Comparison of ENCODE assay signal across 15 mouse cellular contexts in the genomic region with DNA sequence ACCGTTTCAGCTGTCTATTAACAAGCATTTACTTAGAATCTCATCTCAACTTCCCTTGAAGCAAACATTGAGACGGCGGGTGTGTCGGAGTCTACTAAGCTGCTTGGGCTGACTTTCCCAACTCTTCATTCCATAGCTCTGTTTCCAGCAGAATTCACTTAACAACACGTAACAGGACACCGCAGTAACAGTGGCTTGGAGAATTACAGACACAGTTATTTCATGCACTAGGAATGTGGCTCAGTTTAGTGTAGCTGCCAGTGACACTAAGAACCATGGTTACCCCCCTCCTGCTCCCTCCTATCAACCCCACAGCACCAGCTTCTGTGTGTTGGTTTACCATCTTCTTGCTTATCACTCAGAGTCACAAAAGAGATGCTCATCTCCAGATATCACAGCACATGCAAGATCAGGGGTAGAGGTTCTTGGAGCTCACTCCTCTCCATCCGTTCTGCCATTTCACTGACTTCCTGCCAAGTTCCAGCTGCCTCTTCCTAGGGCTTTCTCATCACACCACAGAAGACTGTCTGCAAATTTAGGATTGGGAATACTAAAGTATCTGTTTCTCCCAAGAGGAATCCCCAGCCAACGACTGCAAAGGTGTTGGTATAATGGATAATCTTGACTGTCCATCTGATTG.
A peak's percentile ranks its signal among the peaks of the same experiment; 100 is the strongest.
DNase-seq lines count a peak whose midpoint lies in the region; ATAC-seq lines count a peak whose summit lies in the region.
"Had no signal": no experiment of that assay in that cellular context is flagged by ENCODE, and none has a peak within 500 bp of the region (broad histone marks: within the 10 kb centered on the region; RNA-seq: fewer than 3 reads in every experiment).

No protein-coding gene starts in this region.

- H3K36me3 ChIP-seq in limb, embryonic 15.5 days = no peaks in the 10 kb centered on the region
- H3K36me3 ChIP-seq in midbrain, embryonic 15.5 days (replicated peaks) = no peaks in the 10 kb centered on the region
- H3K36me3 ChIP-seq: G1E; hindbrain, embryonic 13.5 days; liver, embryonic 12.5 days had no signal

- peaks cover 32% of the 10 kb centered on the region for H3K4me1 ChIP-seq in limb, embryonic 15.5 days
- no peaks in the 10 kb centered on the region for H3K4me1 ChIP-seq in midbrain, embryonic 15.5 days
- H3K4me1 ChIP-seq: liver, embryonic 12.5 days had no signal

- H3K27ac ChIP-seq in limb, embryonic 15.5 days = peak overlapping the region; percentile 81
- no peak overlapping the region for H3K27ac ChIP-seq in midbrain, embryonic 15.5 days
- H3K27ac ChIP-seq: hindbrain, embryonic 13.5 days; liver, embryonic 12.5 days had no signal

- H3K4me3 ChIP-seq in limb, embryonic 15.5 days = no peak overlapping the region
- H3K4me3 ChIP-seq in midbrain, embryonic 15.5 days = no peak overlapping the region
- H3K4me3 ChIP-seq: hindbrain, embryonic 13.5 days; liver, embryonic 12.5 days had no signal

- DNase-seq in 3T3-L1 (ENCODE audit: low read depth, low spot score) (peak; percentile 88), NIH3T3 (ENCODE audit: low read depth) (peak; percentile 77)
- peak; percentile 45 for DNase-seq in heart, adult 8-10 months (ENCODE audit: low spot score)
- DNase-seq in spleen, postnatal 4 days (ENCODE audit: low spot score in 2 of 2) = no peak
- DNase-seq in adrenal gland, postnatal 4 days (ENCODE audit: low spot score in 2 of 2) = no peak
- DNase-seq: adrenal gland, postnatal 25 days; cerebellum, adult 9-10 months; kidney, postnatal 36 days had no signal

- ATAC-seq in limb, embryonic 15.5 days (ENCODE audit: insufficient number of reproducible peaks, low FRiP score, low TSS enrichment, low read depth) = peak; percentile 81
- no peak for ATAC-seq in frontal cortex, adult (ENCODE audit: low TSS enrichment)
- no peak for ATAC-seq in midbrain, embryonic 15.5 days (replicated peaks)
- ATAC-seq: forebrain, embryonic 14.5 days; liver, embryonic 12.5 days had no signal

- no peaks in the 10 kb centered on the region for H3K27me3 ChIP-seq in limb, embryonic 15.5 days
- no peaks in the 10 kb centered on the region for H3K27me3 ChIP-seq in midbrain, embryonic 15.5 days (replicated peaks)
- H3K27me3 ChIP-seq: hindbrain, embryonic 13.5 days; liver, embryonic 12.5 days had no signal

- no peak overlapping the region for H3K9ac ChIP-seq in limb, embryonic 15.5 days
- H3K9ac ChIP-seq in midbrain, embryonic 15.5 days = no peak overlapping the region
- H3K9ac ChIP-seq: hindbrain, embryonic 13.5 days; liver, embryonic 12.5 days had no signal

- H3K9me3 ChIP-seq in limb, embryonic 15.5 days = no peaks in the 10 kb centered on the region
- no peaks in the 10 kb centered on the region for H3K9me3 ChIP-seq in midbrain, embryonic 15.5 days
- H3K9me3 ChIP-seq: G1E; hindbrain, embryonic 13.5 days; liver, embryonic 12.5 days had no signal

- H3K4me2 ChIP-seq in limb, embryonic 15.5 days = no peak overlapping the region; the same call in 1 of the 2 replicates
- no peak overlapping the region for H3K4me2 ChIP-seq in midbrain, embryonic 15.5 days
- H3K4me2 ChIP-seq: hindbrain, embryonic 13.5 days; liver, embryonic 12.5 days had no signal

- 30% methylated on average over 8 of the region's 8 CpGs for WGBS in limb, embryonic 15.5 days
- WGBS in midbrain, embryonic 15.5 days = 85% methylated on average over 8 of the region's 8 CpGs

Comparison
In these comparisons a context has a peak if more than half of its experiments do, and no peak if none do; other contexts are left out.
1. DNase-seq: peak in 3T3-L1 (single experiment), NIH3T3 (single experiment) and heart, adult 8-10 months (single experiment); none in spleen, postnatal 4 days (0 of 2) and adrenal gland, postnatal 4 days (0 of 2).